Mouse (Mus musculus): Measurements from ENCODE around the gene Apol7c. TPM values are rescaled to one million over a fixed set of nuclear protein-coding genes. Genes with fewer than 3 reads are reported as not detected.
"Not testable (repeated sequence)": the region's sequence is repeated elsewhere in the genome, so short reads cannot be mapped to it uniquely, and the experiment has no call there.

Apol7c gene
- polyA plus RNA-seq, 1 experiment, result not detected

GRCm38 (mm10) chr15:77482140-77482794 lies 50.8 kb downstream of the Apol7c start:
- no peak for TF ChIP-seq CTCF (IDR thresholded peaks at IDR 0.05; ENCODE audit: extremely low read depth, insufficient read depth, low read length)
- TF ChIP-seq POLR2A (IDR thresholded peaks at IDR 0.05; ENCODE audit: extremely low read depth, insufficient read depth, low read length), result no peak
- H3K27ac ChIP-seq (ENCODE audit: insufficient read depth, low read length), result no peak overlapping the region
- no peak overlapping the region for H3K4me3 ChIP-seq (ENCODE audit: insufficient read depth, low read length)
- H3K4me1 ChIP-seq (ENCODE audit: control insufficient read depth, insufficient read depth, low read length), result no peaks in the 10 kb centered on the region

GRCm38 (mm10) chr15:77476693-77477092 lies 56.4 kb downstream of the Apol7c start, which contains the start of gene Apol10a:
Gene Apol10a, plus strand, starts transcription at chr15:77477047.
- not testable (repeated sequence) for H3K27ac ChIP-seq (ENCODE audit: insufficient read depth, low read length); H3K4me3 ChIP-seq (ENCODE audit: insufficient read depth, low read length); H3K4me1 ChIP-seq (ENCODE audit: control insufficient read depth, insufficient read depth, low read length)

Other genes with a start within 250 kb of the Apol7c start
- 193 and 203 TPM in 2 replicates for gene Rbfox2, start 226.3 kb downstream of the Apol7c start, polyA plus RNA-seq (2012; rRNA removed)
- gene Apol7a, start 134.2 kb downstream of the Apol7c start, polyA plus RNA-seq (2012; rRNA removed), result 1.1 and 1.2 TPM in 2 replicates
- gene Apol9a, start 122.2 kb downstream of the Apol7c start, polyA plus RNA-seq (2012; rRNA removed), result 0.40 and 0.46 TPM in 2 replicates
- 0.11 and 0.15 TPM in 2 replicates for gene Apol7b, start 85.8 kb downstream of the Apol7c start, polyA plus RNA-seq (2012; rRNA removed)
- not detected in 2 replicates for gene Apol10a, start 56.3 kb downstream of the Apol7c start, polyA plus RNA-seq (2012; rRNA removed)
- not detected in 2 replicates for gene Apol11a, start 25.0 kb downstream of the Apol7c start, polyA plus RNA-seq (2012; rRNA removed)
- gene 1700025B11Rik, start 28.6 kb upstream of the Apol7c start, polyA plus RNA-seq (2012; rRNA removed), result not detected in 2 replicates
- 0.21 and 0.28 TPM in 2 replicates for gene Apol10b, start 62.8 kb upstream of the Apol7c start, polyA plus RNA-seq (2012; rRNA removed)
- not detected in 2 replicates for gene Gm36245, start 65.9 kb upstream of the Apol7c start, polyA plus RNA-seq (2012; rRNA removed)
- 0.06 TPM in 1 of 2 replicates, not detected in the other for gene Apol11b, start 110.0 kb upstream of the Apol7c start, polyA plus RNA-seq (2012; rRNA removed)
- gene Apol7e, start 165.5 kb upstream of the Apol7c start, polyA plus RNA-seq (2012; rRNA removed), result 0.17 TPM in 2 replicates
- gene Apol9b, start 195.7 kb upstream of the Apol7c start, polyA plus RNA-seq (2012; rRNA removed), result 0.62 and 0.69 TPM in 2 replicates
- 4.8 and 6.2 TPM in 2 replicates for gene Apol8, start 223.7 kb upstream of the Apol7c start, polyA plus RNA-seq (2012; rRNA removed)

All from cortical plate, adult 2 months (tissue).